Mouse (Mus musculus): Measurements from ENCODE around the gene Upk3b.

GRCm38 (mm10) chr5:136026859-136027258 lies 11.4 kb upstream of the Upk3b start:
- no peak for TF ChIP-seq CTCF (IDR thresholded peaks at IDR 0.05; ENCODE audit: control insufficient read depth, insufficient read depth, low read length)
- no peak for TF ChIP-seq POLR2A (IDR thresholded peaks at IDR 0.05; ENCODE audit: borderline replicate concordance, control insufficient read depth, low read depth, low read length)

Data from bone marrow, adult 2 months (tissue).